Mouse (Mus musculus) ES-E14 (cell line): Measurements from ENCODE around the gene Ptprn2. TPM values are rescaled to one million over a fixed set of nuclear protein-coding genes. Genes with fewer than 3 reads are reported as not detected.

ENCODE experiments used
- DNase-seq: peaks from one replicate; pipeline ENCODE4 v3.0.0-alpha.2; 2013; ENCODE audit warnings: low read depth, low spot score
- H3K27ac ChIP-seq: 2 replicates; pipeline ENCODE4 v1.5.1; 2012; ENCODE audit warnings: low read depth, mild to moderate bottlenecking, low read length, moderate library complexity, mixed read lengths; ENCODE audit not compliant: poor library complexity, insufficient read depth, severe bottlenecking
- H3K36me3 ChIP-seq: 2 replicates; pipeline ENCODE4 v1.6.1; 2012; ENCODE audit warnings: mild to moderate bottlenecking, low read length, moderate library complexity, mixed read lengths; ENCODE audit not compliant: control insufficient read depth, poor library complexity, insufficient read depth, severe bottlenecking
- H3K4me1 ChIP-seq, 2 experiments: fragments of 150-350 bp in 1 of 2; sonication (generic) in 1 of 2; 2 replicates each; pipeline ENCODE4 v1.6.1; 2012; ENCODE audit warnings: low read length in 2 of 2, mild to moderate bottlenecking in 1 of 2, mixed read lengths in 1 of 2; ENCODE audit not compliant: control insufficient read depth in 2 of 2, insufficient read depth in 2 of 2, poor library complexity in 1 of 2
- H3K4me3 ChIP-seq, 2 experiments: fragments of 150-350 bp in 1 of 2; sonication (generic) in 1 of 2; 2 replicates each; pipeline ENCODE4 v1.5.1; 2012; ENCODE audit warnings: low read length in 2 of 2, low read depth in 1 of 2, mild to moderate bottlenecking in 1 of 2, mixed read lengths in 1 of 2; ENCODE audit not compliant: insufficient read depth in 1 of 2, poor library complexity in 1 of 2, severe bottlenecking in 1 of 2
- H3K9ac ChIP-seq: 2 replicates; pipeline ENCODE4 v1.6.1; 2012; ENCODE audit warnings: low read depth, mild to moderate bottlenecking, low read length, mixed read lengths; ENCODE audit not compliant: poor library complexity, insufficient read depth, severe bottlenecking
- H3K9me3 ChIP-seq: fragments of 150-350 bp; sonication (generic); 2 replicates; pipeline ENCODE4 v1.6.1; 2012; ENCODE audit warnings: low read depth, mild to moderate bottlenecking, low read length; ENCODE audit not compliant: control insufficient read depth, insufficient read depth
- CHD2 ChIP-seq: IDR thresholded peaks from 2 replicates; pipeline ENCODE4 v1.6.1; 2014; ENCODE audit warnings: mild to moderate bottlenecking, low read depth, low read length, inconsistent platforms
- HCFC1 ChIP-seq: IDR thresholded peaks from 2 replicates; pipeline ENCODE4 v1.6.1; 2012; ENCODE audit warnings: low read length, inconsistent platforms, borderline replicate concordance; ENCODE audit not compliant: insufficient read depth
- MAFK ChIP-seq: IDR thresholded peaks from 2 replicates; pipeline ENCODE4 v1.6.1; 2014; ENCODE audit warnings: mild to moderate bottlenecking, low read depth, low read length, inconsistent platforms; ENCODE audit not compliant: insufficient read depth
- ZC3H11A ChIP-seq: IDR thresholded peaks from 2 replicates; pipeline ENCODE4 v1.6.1; 2012; ENCODE audit warnings: low read depth, mild to moderate bottlenecking, inconsistent platforms, low read length, borderline replicate concordance
- ZNF384 ChIP-seq: IDR thresholded peaks from 2 replicates; pipeline ENCODE4 v1.6.1; 2012; ENCODE audit warnings: low read depth, low read length, inconsistent platforms
- in situ Hi-C, 2 experiments: fragments of 600-800 bp; cut with MboI; formaldehyde crosslinking; loops; one replicate each; pipeline ENCODE4 v1.15.1; 2025; ENCODE audit warnings: low sequenced_read_pairs in 2 of 2, inconsistent platforms in 1 of 2; ENCODE audit not compliant: unreplicated experiment in 2 of 2
- total RNA-seq: library from RNA; depleted of rRNA; stranded (reverse); fragments of 300-350 nt; gene quantifications from 2 replicates; pipeline ENCODE4 v1.2.3, GENCODE M21; 2012

Ptprn2 gene
- total RNA-seq, 1 experiment, result 0.40 TPM

- Histone ChIP-seq H3K9ac (no peak overlapping the region), H3K36me3 (no peaks in the 10 kb centered on the region), H3K9me3 (no peaks in the 10 kb centered on the region), H3K4me1 (peaks cover 0 to 5% of the 10 kb centered on the region in 2 experiments; a peak in 2 of 4 replicates), H3K4me3 (no peak overlapping the region), H3K27ac (no peak overlapping the region)
- TF ChIP-seq ZC3H11A (no peak), HCFC1 (no peak), CHD2 (no peak), ZNF384 (no peak), MAFK (no peak)
- in situ Hi-C loops, result loop anchor here in 1 of 2 experiments (10.0 kb wide), 2 partner anchors 121 to 1689 kb away; partner anchors contain the start of gene Sp8
- no peak for DNase-seq
Observed at GRCm38 (mm10) chr12:117155307-117156220, 670.0 kb downstream of the Ptprn2 start.

- Histone ChIP-seq H3K4me1 (peaks cover 0 to 4% of the 10 kb centered on the region in 2 experiments; a peak in 2 of 4 replicates), H3K36me3 (no peaks in the 10 kb centered on the region), H3K9me3 (no peaks in the 10 kb centered on the region), H3K27ac (no peak overlapping the region), H3K4me3 (no peak overlapping the region), H3K9ac (no peak overlapping the region)
- TF ChIP-seq ZC3H11A (no peak), MAFK (no peak), CHD2 (no peak), ZNF384 (no peak), HCFC1 (no peak)
- DNase-seq, result no peak
- in situ Hi-C loops, result loop anchor here in 1 of 2 experiments (10.0 kb wide), 2 partner anchors 121 to 1689 kb away; partner anchors contain the start of gene Sp8
Observed at GRCm38 (mm10) chr12:117156256-117156655, 670.7 kb downstream of the Ptprn2 start.

GRCm38 (mm10) chr12:117156786-117157185 is 671.3 kb downstream of the Ptprn2 start:
- Histone ChIP-seq H3K9me3 (no peaks in the 10 kb centered on the region), H3K4me3 (no peak overlapping the region), H3K9ac (no peak overlapping the region), H3K36me3 (no peaks in the 10 kb centered on the region), H3K4me1 (peaks cover 0 to 4% of the 10 kb centered on the region in 2 experiments; a peak in 2 of 4 replicates), H3K27ac (no peak overlapping the region)
- in situ Hi-C loops, result loop anchor here in 1 of 2 experiments (10.0 kb wide), 2 partner anchors 122 to 1688 kb away; partner anchors contain the start of gene Sp8
- no peak for TF ChIP-seq ZC3H11A
- TF ChIP-seq ZNF384, result no peak
- no peak for TF ChIP-seq CHD2
- TF ChIP-seq HCFC1, result no peak
- no peak for TF ChIP-seq MAFK
- DNase-seq, result no peak

GRCm38 (mm10) chr12:117157249-117157648 is 671.7 kb downstream of the Ptprn2 start:
- H3K27ac ChIP-seq, result no peak overlapping the region
- TF ChIP-seq CHD2 (no peak), ZNF384 (no peak), ZC3H11A (no peak), MAFK (no peak), HCFC1 (no peak)
- no peak for DNase-seq
- no peaks in the 10 kb centered on the region for H3K36me3 ChIP-seq
- no peak overlapping the region for H3K4me3 ChIP-seq
- no peak overlapping the region for H3K9ac ChIP-seq
- in situ Hi-C loops, result loop anchor here in 1 of 2 experiments (10.0 kb wide), 2 partner anchors 122 to 1688 kb away; partner anchors contain the start of gene Sp8
- H3K9me3 ChIP-seq, result no peaks in the 10 kb centered on the region
- H3K4me1 ChIP-seq, result peaks cover 0 to 4% of the 10 kb centered on the region in 2 experiments; a peak in 2 of 4 replicates
